Mouse (Mus musculus) erythroblast, adult 5-6 weeks (primary cell): ENCODE measurements around the gene Necap2. TPM values are rescaled to one million over a fixed set of nuclear protein-coding genes. Genes with fewer than 3 reads are reported as not detected.
A peak's percentile ranks its signal among the peaks of the same experiment; 100 is the strongest.

Experiments
- ATAC-seq: replicated peaks from 2 replicates; pipeline ENCODE4 v1.8.0; 2016; ENCODE audit warnings: moderate number of reproducible peaks, mild to moderate bottlenecking, moderate TSS enrichment, inconsistent platforms; ENCODE audit not compliant: poor library complexity, low FRiP score, severe bottlenecking
- total RNA-seq, 2 experiments: library from RNA; stranded (forward) in 1 of 2; stranded (reverse) in 1 of 2; fragments of 150-400 nt in 1 of 2; fragments of 200-764, 138-1000 nt in 1 of 2; gene quantifications; 2 replicates each; pipeline versions ENCODE4 v1.2.3 to v1.2.4; 2015 to 2017; ENCODE audit warnings: low replicate concordance in 2 of 2

Necap2 gene
- total RNA-seq, 2 experiments from 2014 or later: 58.6 to 68.0 TPM

DNA sequence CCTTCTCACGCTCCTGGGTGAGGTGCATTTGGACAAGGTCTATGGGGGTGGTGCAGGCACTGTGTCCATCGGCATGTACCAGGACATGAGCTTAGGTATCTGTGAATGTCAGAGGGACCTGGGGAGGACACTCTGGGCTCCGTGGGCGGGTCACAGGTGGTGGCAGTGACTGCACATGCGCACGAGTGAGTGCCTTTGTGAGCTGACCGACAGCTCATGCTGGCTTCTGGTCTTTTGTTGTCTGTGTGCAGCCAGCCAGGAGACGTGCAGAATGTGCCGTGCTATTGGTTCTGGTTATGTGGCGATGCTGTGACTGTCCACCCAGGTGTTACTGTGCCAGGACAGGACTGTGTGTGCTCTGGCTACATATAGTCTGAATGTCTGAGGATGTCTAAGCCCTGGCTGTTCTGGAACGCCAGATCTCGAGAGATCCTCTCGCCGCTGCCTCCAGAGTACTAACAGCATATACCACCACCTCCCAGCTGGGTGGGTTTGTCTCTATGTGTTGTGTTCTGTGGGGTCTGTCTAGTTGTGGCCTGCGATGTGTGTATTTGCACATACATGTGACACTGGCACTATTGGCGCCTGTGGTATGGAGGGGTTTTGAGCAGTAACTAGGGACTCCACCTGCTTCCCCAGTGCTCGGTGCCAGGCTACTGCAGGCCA lies 29.2 kb downstream of the Necap2 start:
- no peak for ATAC-seq

DNA sequence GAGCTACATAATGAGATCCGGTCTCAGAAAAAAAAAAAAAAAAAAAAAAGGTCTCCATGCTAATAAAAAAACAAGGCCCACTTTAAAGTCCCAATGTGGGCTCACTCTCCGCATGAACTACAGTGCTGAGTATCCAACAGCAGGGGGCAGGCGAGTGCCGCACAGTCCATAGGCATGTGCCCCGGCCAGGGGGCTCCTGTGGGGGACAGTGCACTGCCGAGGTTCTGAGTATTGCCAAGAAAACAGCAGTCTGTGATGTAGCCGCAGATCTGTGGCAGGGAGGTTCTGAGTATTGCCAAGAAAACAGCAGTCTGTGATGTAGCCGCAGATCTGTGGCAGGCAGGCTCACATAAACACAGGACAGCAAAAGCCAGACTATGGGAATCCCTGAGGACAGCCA lies 33.3 kb downstream of the Necap2 start:
- ATAC-seq: peak; percentile 56

DNA sequence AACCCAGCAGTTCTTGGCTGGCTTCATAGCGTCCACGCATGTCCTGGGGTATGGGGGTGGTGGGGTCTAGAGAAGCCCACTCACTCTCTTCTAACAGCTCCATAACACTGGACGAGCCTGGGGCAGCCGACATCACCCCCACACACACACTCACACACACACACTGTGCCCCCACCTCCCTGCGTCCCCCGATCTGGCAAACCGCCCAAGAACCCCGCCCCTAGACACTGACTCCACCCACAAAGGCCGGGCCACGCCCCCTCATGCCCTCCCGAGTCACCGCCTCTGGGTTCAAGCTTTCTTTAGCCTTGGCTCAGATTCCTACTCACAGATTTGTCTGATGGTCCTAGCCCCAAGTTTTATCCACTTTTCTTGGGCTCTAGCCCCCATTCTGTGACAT lies 37.0 kb downstream of the Necap2 start:
- no peak for ATAC-seq

DNA sequence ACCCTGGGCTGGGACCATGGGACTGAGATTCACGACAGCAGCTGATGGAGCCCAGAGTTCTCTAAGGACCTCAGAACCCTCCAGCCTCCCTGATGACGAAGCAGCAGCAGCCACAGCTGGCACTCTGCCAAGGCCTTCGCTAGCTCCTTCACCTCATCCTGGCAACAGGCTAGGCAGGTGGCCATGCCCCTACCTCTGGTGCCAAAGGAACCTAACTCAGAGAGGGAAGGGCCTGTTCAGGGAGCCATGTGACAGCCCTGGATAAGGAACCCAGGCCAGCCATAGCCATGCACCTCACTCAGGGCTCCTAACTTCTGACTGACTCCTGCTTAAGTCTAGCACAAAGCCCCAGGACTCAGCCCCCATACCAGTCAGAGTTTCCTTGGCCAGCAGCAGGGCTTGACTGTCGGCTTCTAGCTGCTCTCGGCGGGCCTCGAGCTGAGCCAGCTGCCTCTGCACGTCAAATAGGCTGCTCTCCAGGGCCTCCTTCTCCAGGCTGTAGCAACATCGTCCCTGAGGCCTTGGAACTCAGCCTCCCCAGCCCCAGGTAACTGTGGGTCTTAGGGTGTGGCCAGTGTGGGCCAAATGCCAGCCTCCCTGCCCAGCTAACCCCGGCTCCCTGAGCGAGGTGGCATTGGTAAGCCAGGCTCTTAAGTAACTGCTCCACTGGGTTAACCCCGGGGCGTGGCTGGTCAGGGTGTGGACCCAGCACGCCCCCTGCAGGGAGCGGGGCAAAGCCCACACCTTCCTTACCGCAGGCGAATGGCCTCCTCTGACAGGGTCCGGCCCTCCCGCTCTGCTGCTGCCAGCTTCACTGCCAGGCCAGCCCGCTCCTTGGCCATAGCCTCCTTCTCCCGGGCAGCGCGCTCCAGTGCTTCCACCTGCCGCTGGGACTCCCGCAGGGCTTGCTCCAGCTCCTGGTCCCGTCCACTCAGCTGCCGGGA lies 44.3 kb downstream of the Necap2 start:
- peak; percentile 20; the same call in 1 of the 2 replicates for ATAC-seq

DNA sequence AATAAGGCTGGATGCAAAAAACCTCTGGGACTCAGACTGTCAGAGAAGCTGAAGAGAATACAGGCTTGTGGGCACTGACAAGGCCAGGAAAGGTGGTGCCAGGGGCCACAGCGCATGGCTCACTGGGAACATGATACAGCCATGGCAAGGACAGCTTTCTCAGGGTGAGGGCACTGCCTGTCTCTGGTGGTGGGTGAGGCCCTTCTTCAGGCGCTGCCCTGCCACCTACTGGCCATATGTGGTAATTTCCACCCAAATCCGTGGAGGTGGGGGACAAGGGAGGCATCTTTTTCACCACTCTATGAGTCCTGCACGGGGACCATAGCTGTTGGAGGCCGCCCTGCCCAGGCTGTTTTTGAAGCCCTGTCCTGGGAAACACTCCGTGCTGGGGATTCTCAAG lies 46.4 kb downstream of the Necap2 start:
- ATAC-seq: peak; percentile 78

DNA sequence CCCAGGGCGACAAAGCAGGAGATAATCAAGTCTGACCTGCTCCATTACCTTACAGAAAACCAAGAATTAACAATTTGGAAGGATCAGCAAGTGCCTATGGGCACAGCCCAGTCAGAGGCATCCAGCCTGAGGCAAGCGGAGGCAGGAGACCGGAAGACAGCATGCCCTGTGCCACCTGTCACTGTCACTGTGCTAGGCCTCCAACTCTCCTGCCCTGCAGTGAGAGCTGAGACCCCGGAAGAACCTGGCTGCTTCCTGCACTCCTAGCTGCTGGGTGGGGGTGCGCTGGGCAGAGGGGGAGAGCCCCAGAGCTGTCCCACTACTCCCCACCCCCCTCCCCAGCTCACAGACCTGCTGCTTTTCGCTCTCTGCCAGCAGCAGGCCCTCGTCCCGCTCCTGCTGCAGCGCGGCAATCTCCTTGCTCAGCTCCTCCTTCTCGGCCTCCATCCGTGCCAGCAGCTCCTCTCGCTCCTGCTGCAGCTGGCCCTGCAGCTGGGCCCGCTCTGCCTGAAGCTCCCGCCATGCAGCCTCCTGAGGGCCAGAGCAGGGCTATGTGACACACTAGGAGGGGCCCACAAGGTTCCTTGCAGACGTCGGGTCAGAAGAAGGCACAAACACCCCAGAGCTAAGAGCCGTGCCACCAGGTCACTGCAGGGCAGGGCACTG lies 47.5 kb downstream of the Necap2 start:
- ATAC-seq: no peak

DNA sequence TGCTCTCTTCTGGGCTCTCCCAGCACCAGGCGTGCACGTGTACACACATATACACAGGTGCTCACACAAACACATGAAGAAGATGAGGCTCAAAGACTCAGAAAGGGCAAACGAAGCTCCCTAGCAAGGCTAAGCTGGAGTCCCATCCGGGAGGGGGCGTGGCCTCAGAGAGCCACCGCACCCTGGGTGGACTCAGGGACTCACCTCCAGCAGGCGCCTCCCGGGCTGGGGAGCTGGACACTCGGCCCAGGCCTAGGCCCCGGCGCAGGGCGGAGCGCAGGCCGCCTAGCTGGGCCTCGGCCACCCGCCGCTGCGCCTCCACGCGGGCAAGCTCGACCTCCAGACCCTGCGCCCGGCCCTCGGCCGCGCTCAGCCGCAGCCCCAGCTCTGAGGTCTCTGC lies 53.2 kb downstream of the Necap2 start:
- ATAC-seq: no peak

DNA sequence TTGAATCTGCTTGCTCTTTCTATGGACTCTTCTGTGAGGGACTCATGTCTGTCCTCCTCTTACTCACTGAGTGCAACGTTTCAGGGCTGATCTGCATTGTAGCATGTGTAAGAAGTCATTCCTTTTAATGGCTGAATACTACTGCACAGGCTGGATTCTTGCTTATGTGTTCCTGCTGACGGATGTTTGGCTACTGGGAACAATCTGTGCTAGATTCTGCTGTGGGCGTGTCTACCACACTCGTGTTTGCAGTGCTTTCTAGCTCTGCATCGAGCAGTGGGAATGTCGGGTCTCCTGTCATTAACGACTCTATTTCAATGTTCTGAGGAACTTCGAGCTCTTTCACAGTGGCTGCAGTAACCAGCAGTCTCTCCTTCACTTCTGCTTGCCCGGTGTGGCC lies 54.1 kb downstream of the Necap2 start:
- ATAC-seq: no peak

DNA sequence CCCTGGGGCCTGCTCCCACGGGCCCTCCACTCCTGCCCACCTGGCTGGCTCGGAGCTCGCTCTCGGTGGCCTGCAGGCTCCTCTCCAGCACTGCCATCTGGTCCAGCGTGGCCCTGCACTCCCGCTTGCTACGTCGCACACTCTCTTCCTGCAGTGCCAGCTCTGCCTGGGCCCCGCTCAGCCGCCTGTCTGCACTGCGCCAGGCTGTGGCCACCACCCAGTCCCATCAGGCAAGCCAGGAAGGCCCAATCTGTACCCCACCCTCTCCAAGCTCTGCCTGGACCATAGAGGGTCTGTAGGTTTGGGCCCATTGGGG lies 56.6 kb downstream of the Necap2 start:
- no peak for ATAC-seq

DNA sequence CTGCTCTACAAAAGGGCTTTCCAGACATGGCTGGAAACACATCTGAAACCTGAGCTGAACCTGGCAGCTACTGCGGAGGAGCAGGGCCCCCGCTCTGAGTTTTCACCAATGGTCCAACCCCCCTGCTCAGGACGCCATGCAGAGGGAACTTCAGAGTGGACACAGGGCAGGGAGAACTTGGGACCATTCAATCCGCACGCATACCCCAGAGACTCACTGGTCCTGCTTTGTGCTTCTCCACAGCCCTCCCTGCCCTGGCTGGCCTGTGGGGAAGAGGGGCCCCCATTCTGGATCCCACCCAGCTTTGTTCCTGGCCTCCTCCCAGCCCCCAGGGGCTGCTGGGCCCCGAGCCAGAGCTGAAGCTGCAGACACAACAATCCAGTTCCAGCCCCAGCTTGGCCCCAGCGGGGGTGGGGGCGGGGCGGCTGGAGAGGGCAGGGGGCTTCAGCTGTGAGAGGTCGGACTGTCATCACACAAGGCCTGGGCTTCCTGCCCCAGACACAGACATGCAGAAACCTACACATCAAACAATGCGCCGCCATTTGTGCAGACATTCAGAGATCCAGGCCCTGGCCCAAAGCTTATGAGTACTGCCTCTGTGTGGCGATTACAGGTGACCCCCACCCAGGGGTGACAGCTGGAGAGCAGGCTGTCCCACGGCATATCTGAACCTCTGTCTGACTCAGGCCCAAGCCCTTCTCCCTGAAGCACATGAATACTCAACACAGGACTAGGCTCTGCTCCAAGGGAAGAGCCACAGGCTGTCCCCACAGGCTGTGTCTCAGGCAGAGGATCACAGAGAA lies 57.1 kb downstream of the Necap2 start:
- ATAC-seq: no peak

DNA sequence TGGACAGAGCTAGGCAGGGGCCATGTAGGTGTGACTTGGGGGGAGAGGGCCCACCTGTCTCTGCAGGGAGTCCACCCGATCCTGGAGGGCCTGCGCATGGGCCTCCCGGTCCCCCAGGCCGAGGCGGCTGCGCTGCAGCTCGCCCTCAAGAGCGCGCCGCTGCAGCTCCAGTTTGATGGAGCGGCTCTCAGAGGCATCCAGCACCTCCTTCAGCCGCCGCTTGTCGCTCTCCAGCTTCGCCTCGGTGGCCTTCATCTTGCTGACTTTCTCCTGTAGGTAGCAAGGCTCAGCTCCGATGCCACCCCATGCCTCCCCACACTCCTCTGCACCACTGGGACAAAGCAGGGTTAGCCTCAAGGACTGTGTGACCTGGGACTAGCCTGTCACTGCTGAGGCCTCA lies 57.9 kb downstream of the Necap2 start:
- ATAC-seq: no peak

DNA sequence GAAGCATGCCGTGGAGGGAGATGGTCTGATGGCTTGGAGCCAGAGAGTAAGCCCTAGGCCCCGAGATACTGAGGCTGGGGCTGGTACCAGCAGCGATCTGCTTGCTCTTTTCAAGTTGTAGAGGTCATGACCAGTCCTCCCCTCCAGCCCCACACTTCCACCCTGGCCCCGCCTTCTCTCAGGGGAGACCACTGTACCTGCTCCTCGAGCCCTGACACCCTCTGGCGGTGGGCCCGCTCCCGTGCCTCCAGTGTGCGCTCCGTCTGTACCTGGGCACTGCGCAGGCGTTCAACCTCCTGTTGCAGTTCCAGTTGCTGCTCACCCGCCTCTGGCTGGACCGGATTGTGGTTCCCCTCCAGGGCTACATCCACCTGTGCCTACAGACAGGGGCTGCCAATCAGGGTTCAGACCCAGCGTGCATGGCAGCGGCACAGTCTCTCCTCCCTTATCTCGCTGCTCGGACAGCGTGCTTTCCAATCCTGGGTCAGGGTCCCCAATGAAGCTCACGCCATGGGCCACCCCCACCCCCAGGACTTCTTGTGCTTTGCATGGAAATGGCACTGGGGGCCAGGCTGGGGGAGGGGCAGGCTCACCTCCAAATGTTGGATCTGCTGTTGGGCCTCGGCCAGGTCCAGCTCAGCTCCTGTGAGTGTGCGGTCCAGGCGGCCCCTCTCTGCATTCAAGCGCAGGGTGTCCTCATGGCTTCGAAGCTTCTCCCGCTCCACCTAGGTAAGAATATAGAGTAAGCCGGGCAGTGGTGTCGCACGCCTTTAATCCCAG lies 60.3 kb downstream of the Necap2 start:
- no peak for ATAC-seq

Other genes with a start within 250 kb of the Necap2 start
- gene Padi1, start 232.6 kb downstream of the Necap2 start, total RNA-seq (2015; ENCODE audit: low replicate concordance): not detected in 2 replicates
- gene Padi1, start 232.6 kb downstream of the Necap2 start, total RNA-seq (2017; ENCODE audit: low replicate concordance): not detected in 2 replicates
- gene Padi2, start 172.0 kb downstream of the Necap2 start, total RNA-seq (2015; ENCODE audit: low replicate concordance): 5.4 and 7.1 TPM in 2 replicates
- gene Padi2, start 172.0 kb downstream of the Necap2 start, total RNA-seq (2017; ENCODE audit: low replicate concordance): 5.0 and 5.1 TPM in 2 replicates
- 46.7 and 50.4 TPM in 2 replicates for gene Sdhb, start 117.2 kb downstream of the Necap2 start, total RNA-seq (2015; ENCODE audit: low replicate concordance)
- gene Sdhb, start 117.2 kb downstream of the Necap2 start, total RNA-seq (2017; ENCODE audit: low replicate concordance): 20.5 and 34.4 TPM in 2 replicates
- 6.7 and 10.0 TPM in 2 replicates for gene Atp13a2, start 91.5 kb downstream of the Necap2 start, total RNA-seq (2015; ENCODE audit: low replicate concordance)
- 4.9 and 5.9 TPM in 2 replicates for gene Atp13a2, start 91.5 kb downstream of the Necap2 start, total RNA-seq (2017; ENCODE audit: low replicate concordance)
- gene Mfap2, start 67.9 kb downstream of the Necap2 start, total RNA-seq (2015; ENCODE audit: low replicate concordance): not detected in 2 replicates
- gene Mfap2, start 67.9 kb downstream of the Necap2 start, total RNA-seq (2017; ENCODE audit: low replicate concordance): not detected in 2 replicates
- gene Crocc, start 17.8 kb downstream of the Necap2 start, total RNA-seq (2015; ENCODE audit: low replicate concordance): not detected in 2 replicates
- gene Crocc, start 17.8 kb downstream of the Necap2 start, total RNA-seq (2017; ENCODE audit: low replicate concordance): 0.34 and 4.9 TPM in 2 replicates
- gene Spata21, start 10.0 kb upstream of the Necap2 start, total RNA-seq (2015; ENCODE audit: low replicate concordance): not detected in 2 replicates
- not detected in 2 replicates for gene Spata21, start 10.0 kb upstream of the Necap2 start, total RNA-seq (2017; ENCODE audit: low replicate concordance)
- gene Szrd1, start 61.4 kb upstream of the Necap2 start, total RNA-seq (2015; ENCODE audit: low replicate concordance): 12.1 and 19.0 TPM in 2 replicates
- 11.8 and 17.4 TPM in 2 replicates for gene Szrd1, start 61.4 kb upstream of the Necap2 start, total RNA-seq (2017; ENCODE audit: low replicate concordance)
- gene Fbxo42, start 69.6 kb upstream of the Necap2 start, total RNA-seq (2015; ENCODE audit: low replicate concordance): 43.2 and 49.3 TPM in 2 replicates
- gene Fbxo42, start 69.6 kb upstream of the Necap2 start, total RNA-seq (2017; ENCODE audit: low replicate concordance): 54.4 and 64.7 TPM in 2 replicates
- gene Rsg1, start 135.6 kb upstream of the Necap2 start, total RNA-seq (2015; ENCODE audit: low replicate concordance): not detected in 2 replicates
- 0.42 TPM in 1 of 2 replicates, not detected in the other for gene Rsg1, start 135.6 kb upstream of the Necap2 start, total RNA-seq (2017; ENCODE audit: low replicate concordance)
- not detected in 2 replicates for gene Arhgef19, start 161.1 kb upstream of the Necap2 start, total RNA-seq (2015; ENCODE audit: low replicate concordance)
- not detected in 2 replicates for gene Arhgef19, start 161.1 kb upstream of the Necap2 start, total RNA-seq (2017; ENCODE audit: low replicate concordance)
- gene Epha2, start 222.9 kb upstream of the Necap2 start, total RNA-seq (2015; ENCODE audit: low replicate concordance): not detected in 2 replicates
- 0.14 TPM in 1 of 2 replicates, not detected in the other for gene Epha2, start 222.9 kb upstream of the Necap2 start, total RNA-seq (2017; ENCODE audit: low replicate concordance)